Mouse (Mus musculus) E14TG2a.4 (cell line): ENCODE measurements at regions not wholly inside any gene's neighbourhood (a gene's known extent, or its start where the extent isn't known, plus 50 kb on each side); places are given as distances from the start of the nearest gene placed in this dataset.

Experiments used
- H3K27me3 ChIP-seq: 2 replicates; pipeline ENCODE4 v1.6.1; 2014; ENCODE audit warnings: low read length, control low read depth; ENCODE audit not compliant: insufficient read depth
- H3K36me3 ChIP-seq: 2 replicates; pipeline ENCODE4 v1.6.1; 2014; ENCODE audit warnings: low read length, control low read depth; ENCODE audit not compliant: insufficient read depth
- H3K4me1 ChIP-seq: replicated peaks from 2 replicates; pipeline ENCODE4 v1.6.1; 2014; ENCODE audit warnings: low read depth, low read length, control low read depth
- H3K4me3 ChIP-seq: replicated peaks from 2 replicates; pipeline ENCODE4 v1.5.1; 2014; ENCODE audit warnings: mild to moderate bottlenecking, low read length
- H3K9me3 ChIP-seq: 2 replicates; pipeline ENCODE4 v1.6.1; 2014; ENCODE audit warnings: low read length, control low read depth
- CTCF ChIP-seq: conservative IDR thresholded peaks from 2 replicates; pipeline ENCODE4 v1.5.1; 2014; ENCODE audit warnings: low read length
- NANOG ChIP-seq: IDR thresholded peaks from 2 replicates; pipeline ENCODE4 v1.6.1; 2014; ENCODE audit warnings: borderline replicate concordance, low read length, mixed read lengths
- POU5F1 ChIP-seq: IDR thresholded peaks from 2 replicates; pipeline ENCODE4 v1.6.1; 2014; ENCODE audit warnings: low read length, borderline replicate concordance

GRCm38 (mm10) chr13:71195675-71196074, 354.1 kb upstream of the Adamts16 start:
- TF ChIP-seq POU5F1: no peak
- no peak for TF ChIP-seq CTCF
- no peak for TF ChIP-seq NANOG
- Histone ChIP-seq H3K9me3 (peaks cover 13% of the 10 kb centered on the region), H3K4me3 (no peak overlapping the region), H3K27me3 (no peaks in the 10 kb centered on the region), H3K4me1 (no peaks in the 10 kb centered on the region), H3K36me3 (no peaks in the 10 kb centered on the region)

DNA sequence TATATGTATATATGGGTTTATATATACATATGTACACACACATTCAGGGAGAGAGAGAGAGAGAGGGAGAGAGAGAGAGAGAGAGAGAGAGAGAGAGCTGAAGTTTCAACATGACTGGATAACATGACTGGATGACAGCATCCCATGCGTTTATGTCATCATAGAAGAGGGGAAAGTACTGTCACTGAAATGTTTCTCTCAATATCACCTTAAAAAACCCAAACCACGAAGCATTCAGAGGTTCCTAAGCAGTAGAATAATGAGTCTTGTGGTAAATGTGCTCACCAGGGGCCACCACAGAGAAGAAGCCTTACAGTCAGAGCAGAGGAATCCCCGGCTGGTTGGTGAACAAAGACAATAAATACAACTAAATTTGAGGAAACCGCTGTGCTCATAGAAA, 342.9 kb upstream of the Adamts16 start:
- TF ChIP-seq NANOG: no peak
- no peak for TF ChIP-seq POU5F1
- no peak for TF ChIP-seq CTCF
- H3K4me3 ChIP-seq: no peak overlapping the region
- no peaks in the 10 kb centered on the region for H3K36me3 ChIP-seq

DNA sequence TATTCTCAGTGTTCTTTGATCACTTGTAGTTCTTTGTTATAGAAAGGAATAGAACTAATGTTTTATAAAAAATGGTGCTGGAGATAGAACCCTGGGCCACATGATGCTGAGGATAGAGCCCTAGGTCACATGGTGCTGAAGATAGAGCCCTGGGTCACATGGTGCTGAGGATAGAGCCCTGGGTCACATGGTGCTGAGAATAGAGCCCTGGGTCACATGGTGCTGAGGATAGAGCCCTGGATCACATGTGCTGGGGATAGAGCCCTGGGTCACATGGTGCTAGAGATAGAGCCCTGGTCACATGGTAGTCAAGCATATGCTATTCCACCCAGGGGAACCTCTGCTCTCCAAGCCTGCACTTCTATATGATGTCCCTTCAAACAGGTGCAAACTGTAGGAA, 337.5 kb upstream of the Adamts16 start:
- Histone ChIP-seq H3K4me3 (no peak overlapping the region), H3K4me1 (no peaks in the 10 kb centered on the region), H3K36me3 (no peaks in the 10 kb centered on the region), H3K27me3 (no peaks in the 10 kb centered on the region), H3K9me3 (no peaks in the 10 kb centered on the region)
- no peak for TF ChIP-seq NANOG
- no peak for TF ChIP-seq CTCF
- TF ChIP-seq POU5F1: no peak

More for the DNA sequence above, 342.9 kb upstream of the Adamts16 start:
- H3K27me3 ChIP-seq: no peaks in the 10 kb centered on the region
- no peaks in the 10 kb centered on the region for H3K9me3 ChIP-seq
- no peaks in the 10 kb centered on the region for H3K4me1 ChIP-seq

GRCm38 (mm10) chr13:71174335-71174734, 332.7 kb upstream of the Adamts16 start:
- no peaks in the 10 kb centered on the region for H3K9me3 ChIP-seq
- no peaks in the 10 kb centered on the region for H3K4me1 ChIP-seq
- TF ChIP-seq CTCF (no peak), NANOG (no peak), POU5F1 (no peak)
- no peaks in the 10 kb centered on the region for H3K36me3 ChIP-seq
- no peak overlapping the region for H3K4me3 ChIP-seq
- H3K27me3 ChIP-seq: no peaks in the 10 kb centered on the region

DNA sequence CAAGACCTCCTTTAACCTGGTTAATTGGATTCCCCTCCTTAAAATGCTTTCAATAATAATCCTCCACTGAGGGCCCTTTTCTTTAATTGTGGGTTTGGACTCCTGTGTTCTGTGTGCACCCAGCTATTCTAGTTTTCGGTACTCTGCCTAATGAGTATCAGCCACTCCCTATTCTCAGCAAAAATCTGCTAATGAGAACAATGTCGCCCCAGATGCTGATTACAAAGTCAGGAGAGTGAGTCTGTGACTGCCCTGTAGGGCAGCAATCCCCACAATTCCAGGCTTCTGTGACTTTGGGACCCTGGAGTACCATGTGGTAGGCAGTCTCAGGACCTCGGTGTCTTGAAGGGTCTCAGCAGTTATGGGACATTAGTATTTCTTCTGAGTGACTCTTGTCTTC, 324.6 kb upstream of the Adamts16 start:
- no peak for TF ChIP-seq POU5F1
- Histone ChIP-seq H3K4me3 (no peak overlapping the region), H3K9me3 (no peaks in the 10 kb centered on the region)

GRCm38 (mm10) chr13:71165096-71165920, 323.7 kb upstream of the Adamts16 start:
- TF ChIP-seq CTCF (no peak), NANOG (no peak), POU5F1 (no peak)
- H3K4me1 ChIP-seq: no peaks in the 10 kb centered on the region
- H3K9me3 ChIP-seq: no peaks in the 10 kb centered on the region
- no peaks in the 10 kb centered on the region for H3K27me3 ChIP-seq
- H3K36me3 ChIP-seq: no peaks in the 10 kb centered on the region
- H3K4me3 ChIP-seq: no peak overlapping the region

More for the DNA sequence above, 324.6 kb upstream of the Adamts16 start:
- H3K27me3 ChIP-seq: no peaks in the 10 kb centered on the region
- no peaks in the 10 kb centered on the region for H3K4me1 ChIP-seq
- no peaks in the 10 kb centered on the region for H3K36me3 ChIP-seq

GRCm38 (mm10) chr13:71164012-71164411, 322.4 kb upstream of the Adamts16 start:
- Histone ChIP-seq H3K4me3 (no peak overlapping the region), H3K4me1 (no peaks in the 10 kb centered on the region), H3K27me3 (no peaks in the 10 kb centered on the region), H3K9me3 (no peaks in the 10 kb centered on the region), H3K36me3 (no peaks in the 10 kb centered on the region)
- TF ChIP-seq POU5F1 (no peak), NANOG (no peak), CTCF (no peak)

- Histone ChIP-seq H3K4me3 (no peak overlapping the region), H3K4me1 (no peaks in the 10 kb centered on the region), H3K9me3 (no peaks in the 10 kb centered on the region), H3K27me3 (no peaks in the 10 kb centered on the region), H3K36me3 (no peaks in the 10 kb centered on the region)
- TF ChIP-seq POU5F1 (no peak), NANOG (no peak)
These were observed 321.3 kb upstream of the Adamts16 start for GRCm38 (mm10) chr13:71162952-71163351.
